Mouse (Mus musculus) adrenal gland, postnatal 10 days (tissue): ENCODE data around the gene 1600002K03Rik. TPM values are rescaled to one million over a fixed set of nuclear protein-coding genes. Genes with fewer than 3 reads are reported as not detected.
A peak's percentile ranks its signal among the peaks of the same experiment; 100 is the strongest.
"Not testable (repeated sequence)": the region's sequence is repeated elsewhere in the genome, so short reads cannot be mapped to it uniquely, and the experiment has no call there.

Experiments
- DNase-seq: peaks from one replicate; pipeline ENCODE4 v3.0.0; 2021; ENCODE audit warnings: mixed read lengths
- total RNA-seq, 2 experiments: library from RNA; stranded (reverse); gene quantifications; 2 replicates each; pipeline ENCODE4 v1.2.3; 2021

Gene 1600002K03Rik
- total RNA-seq, 2 experiments from 2014 or later, result 6.4 to 7.7 TPM

DNA sequence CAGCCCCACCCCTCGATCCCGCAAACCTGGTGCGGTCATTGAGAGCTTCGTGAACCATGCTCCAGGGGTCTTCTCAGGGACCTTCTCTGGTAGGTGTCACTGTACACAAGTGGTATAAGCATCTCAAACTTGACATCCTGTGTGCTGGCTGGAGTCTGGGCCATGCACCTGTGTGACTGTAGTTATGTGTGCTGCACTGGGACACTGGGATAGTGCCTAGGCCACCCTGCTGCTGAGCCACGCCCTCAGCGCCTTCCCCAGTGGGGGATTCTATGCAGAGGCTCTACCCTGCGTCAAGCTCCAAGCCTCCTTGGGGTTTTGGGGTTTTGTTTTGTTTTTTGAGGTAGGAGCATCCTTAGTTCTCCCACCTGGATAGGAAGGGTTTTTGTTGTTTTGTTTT lies 18.4 kb upstream of the 1600002K03Rik start:
- DNase-seq, result no peak

DNA sequence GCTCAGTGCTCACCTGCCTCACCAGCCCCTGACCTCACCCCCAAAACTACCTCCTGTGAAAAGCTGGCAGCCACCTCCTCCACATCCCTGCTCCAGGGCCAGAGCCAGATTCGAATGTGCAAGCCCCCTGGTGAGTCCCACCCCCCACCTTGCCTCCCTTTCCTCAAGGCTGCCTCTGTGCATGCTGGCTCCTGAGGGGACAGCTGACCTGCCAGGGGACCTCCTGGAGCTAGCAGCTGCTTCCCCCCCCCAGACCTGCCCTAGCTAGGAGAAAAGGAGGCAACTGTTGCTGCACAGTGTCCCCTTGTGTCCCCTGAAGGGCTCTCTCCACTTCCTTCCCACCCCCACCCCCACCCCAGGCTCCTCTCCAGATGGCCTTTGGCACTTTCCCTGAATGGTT lies 17.5 kb upstream of the 1600002K03Rik start:
- DNase-seq, result no peak

DNA sequence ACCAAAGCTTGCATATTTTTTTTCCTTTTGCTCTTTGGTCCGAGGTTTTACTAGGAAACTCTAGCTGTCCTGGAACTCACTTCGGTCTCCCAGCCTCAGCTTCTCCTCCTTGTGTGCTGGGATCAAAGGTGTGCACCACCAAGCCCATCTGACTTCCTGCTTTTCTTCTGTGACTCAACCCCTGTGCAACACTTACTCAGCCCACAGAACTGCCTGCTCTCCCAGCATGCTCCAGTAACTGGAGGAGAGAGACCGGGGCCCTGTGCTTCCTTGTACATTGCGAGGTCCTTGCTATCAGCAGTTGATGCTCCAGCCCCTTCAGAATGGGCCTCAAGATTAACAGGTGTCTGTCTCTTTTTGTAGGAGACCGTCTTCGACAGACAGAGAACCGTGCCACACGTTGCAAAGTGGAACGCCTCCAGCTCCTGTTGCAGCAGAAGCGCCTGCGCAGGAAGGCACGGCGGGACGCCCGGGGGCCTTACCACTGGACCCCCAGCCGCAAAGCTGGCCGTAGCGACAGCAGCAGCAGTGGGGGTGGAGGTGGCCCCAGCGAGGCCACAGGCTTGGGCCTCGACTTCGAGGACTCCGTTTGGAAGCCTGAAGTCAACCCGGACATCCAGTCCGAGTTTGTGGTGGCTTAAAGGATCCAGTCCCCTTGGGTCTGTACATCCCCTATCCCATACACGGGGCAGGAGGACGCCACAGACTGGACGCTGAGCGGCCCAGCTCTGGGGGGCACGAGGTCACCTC lies 16.6 kb upstream of the 1600002K03Rik start:
- DNase-seq, result no peak

DNA sequence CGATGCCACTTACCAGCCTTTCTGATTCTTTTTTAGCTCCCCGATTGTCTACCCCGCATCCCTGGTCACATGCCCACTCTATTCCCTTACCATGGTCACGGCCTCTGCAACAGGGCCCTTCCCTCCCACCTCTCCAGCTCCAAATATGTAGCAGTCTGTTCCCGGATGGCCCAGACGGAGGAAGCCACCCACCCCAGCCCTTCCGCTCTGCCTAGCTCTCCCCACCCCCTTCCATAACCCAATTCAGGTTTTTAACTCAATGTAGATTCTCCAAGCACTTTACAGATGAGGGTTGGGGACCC lies 16.0 kb upstream of the 1600002K03Rik start:
- peak; percentile 48 for DNase-seq

DNA sequence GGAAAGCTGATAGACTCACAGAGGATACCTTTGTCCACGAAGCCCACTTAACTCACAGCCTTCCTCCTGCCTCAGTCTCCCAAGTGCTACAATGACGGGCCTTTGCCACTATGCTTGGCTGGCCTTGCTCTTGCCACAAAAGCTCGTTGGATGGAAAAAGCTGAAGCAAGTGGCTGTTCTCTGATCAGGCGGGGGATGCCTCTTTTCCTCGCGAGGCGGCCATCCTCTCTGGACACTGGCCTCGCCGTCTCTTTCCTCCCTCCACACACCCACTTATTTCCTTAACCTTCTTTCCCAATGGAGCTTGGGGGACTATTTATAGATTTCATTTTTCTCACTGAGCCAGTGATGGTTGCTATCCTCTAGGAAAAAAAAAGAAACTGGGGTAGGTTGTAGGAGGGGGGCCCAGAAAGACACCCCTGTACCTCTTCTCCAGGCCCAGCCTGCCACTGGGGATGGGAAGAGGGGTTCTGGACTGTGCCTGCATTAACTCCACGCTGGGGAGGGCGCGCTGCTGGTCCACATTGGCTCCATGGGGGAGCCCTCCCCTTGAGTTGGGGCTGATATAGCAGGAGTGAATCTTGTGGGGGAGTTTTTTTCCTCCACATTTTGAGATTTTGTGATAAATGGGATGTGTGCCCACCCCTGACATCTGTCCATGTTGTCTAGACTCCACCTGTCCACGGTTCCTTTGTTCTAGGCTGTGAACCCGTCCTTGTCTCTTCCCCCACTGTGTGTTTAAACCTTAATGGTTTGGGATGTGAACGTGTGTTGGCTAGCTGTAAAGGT lies 15.4 kb upstream of the 1600002K03Rik start:
- no peak for DNase-seq

DNA sequence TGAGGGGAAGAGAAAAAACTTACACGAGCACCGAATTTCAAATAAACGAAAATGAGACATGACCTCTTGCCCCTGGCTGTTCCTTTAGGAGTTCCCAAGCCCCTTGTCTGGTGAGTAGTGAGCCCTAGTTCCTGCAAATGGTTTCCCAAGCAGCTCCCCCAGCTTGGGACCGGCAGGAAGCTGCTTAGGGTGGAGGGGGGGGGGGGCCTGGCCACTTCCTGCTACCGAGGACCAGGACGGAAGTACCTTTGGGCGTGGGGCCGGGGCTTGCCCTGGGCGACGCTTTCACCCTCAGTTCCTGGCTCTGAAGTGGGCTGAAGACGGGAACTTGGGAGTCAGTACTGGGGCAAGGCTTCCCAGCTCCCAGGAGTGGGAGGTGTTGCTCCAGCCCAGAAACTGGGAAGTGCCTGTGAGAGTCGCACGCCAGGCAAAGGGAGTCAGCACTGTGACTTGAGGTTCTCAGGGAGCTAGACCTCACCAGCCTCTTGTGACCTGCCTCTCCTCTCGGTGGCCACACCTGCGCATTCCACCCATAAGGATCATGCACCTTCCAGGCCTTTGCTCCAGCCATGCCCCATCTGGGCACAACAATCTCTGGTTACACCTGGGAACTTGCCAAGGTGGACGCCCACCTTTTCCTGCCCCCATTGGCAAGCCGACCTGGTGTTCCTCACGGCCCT lies 14.3 kb upstream of the 1600002K03Rik start:
- DNase-seq, result peak; percentile 76

DNA sequence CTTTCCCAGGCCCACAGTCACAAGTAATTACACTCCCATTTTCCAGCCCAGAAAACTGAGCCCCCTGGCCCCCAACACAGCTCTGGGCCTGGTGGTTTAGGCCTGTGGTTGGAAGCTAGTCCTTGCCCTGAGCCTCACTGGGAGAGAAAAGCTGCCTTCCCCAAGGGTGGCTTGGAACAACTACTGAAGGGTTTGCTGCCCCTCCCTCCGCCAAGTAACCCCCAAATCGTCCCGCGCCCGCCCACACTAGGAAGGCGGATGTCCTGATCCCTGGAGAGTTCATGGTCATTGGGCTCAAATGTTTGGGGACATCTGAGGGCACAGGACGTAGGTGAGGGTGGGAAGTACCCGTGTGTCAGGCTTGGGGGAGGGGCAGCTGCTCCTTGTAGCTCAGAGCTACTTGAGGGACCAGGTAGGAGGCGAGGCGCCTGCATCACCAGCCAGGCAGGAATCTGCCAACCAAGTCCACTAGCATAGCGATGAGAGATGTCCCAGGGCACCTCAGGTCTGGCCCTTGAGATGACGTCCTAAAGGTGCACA lies 13.7 kb upstream of the 1600002K03Rik start:
- peak; percentile 68 for DNase-seq

DNA sequence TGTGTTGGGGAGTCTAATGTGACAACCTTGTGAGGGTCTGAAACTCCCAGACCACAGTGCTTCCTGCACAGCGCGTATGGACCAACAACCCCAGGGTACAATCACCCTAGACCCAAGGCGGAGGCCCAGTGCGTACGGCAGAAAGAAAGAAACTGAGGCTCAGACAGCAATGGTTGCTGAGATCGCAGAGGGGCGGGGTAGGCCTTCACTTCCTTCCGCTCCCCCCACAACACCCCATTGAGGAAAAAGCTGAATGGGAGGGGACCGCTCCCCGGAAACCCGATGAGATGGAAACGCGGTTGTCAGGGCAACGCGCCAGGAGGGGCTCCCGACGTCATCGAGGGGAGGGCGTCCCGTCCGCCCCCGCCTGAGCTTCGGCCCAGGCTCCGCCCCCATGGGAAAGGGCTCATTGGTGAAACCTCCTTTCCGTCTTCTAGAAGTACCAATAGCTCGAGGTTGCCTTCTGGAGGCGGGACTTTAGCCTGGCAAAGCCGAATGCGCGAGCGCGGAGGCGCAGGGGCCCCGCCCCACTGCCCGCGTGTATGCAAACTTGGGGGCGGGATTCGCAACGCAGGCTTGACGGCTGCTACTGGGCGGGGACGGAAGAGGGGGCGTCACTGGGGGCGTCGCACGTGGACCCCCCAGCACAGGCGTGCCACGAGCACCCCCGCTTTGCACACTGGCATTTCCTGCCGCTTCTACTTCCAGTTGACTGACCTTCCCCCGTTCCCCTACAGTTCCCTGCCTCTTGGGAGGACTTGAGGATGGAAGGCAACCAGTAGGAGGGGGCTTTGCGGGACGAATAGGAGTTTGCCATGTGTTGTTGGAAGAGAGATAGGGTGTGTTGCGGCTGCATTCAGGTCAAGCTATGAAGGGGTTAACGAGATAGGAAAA lies 12.9 kb upstream of the 1600002K03Rik start:
- DNase-seq, result peak; percentile 99

DNA sequence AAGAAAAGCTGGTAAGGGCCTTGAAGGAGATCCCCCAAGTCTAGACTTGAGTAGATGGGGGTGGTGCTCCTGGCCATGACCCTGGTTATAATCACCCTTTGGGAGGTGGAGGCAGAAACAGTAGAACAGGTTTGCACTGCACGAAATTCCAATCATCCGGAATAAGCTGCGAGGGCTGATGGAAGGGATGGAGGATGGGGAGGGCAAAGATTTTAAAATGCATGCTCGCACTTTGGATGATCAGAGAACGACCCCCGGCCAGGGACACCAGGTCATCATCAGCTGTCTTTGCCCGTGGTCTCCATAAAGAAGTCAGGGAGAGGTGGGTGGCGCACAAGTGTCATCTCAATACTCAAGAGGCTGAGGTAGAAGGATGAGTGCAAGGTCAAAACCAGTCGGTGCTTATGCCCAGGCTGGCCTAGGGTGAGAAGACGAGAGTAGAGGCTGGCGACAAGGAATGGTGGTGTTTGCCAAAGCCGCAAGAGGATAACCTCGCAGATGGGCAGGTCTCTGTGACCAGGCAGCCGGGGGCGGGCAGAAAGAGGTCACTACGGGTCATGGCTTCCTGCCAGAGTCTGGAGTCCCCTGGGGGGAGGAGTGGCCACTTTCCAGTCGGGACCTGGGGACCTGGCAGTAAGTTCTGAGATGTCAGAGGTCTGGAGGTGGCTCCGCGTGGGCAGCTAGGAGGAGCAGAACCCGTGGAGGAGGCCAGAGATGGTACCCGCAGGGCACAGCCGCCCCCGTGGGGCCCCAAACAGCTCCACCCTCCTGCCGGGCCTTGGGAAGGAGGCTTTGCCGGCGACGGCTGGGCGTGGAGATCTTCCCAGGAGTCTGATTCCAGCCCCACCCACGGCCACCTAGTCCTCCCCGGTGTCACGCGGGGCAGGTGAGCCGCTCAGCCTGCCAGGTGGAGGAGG lies 12.0 kb upstream of the 1600002K03Rik start:
- DNase-seq, result peak; percentile 96

DNA sequence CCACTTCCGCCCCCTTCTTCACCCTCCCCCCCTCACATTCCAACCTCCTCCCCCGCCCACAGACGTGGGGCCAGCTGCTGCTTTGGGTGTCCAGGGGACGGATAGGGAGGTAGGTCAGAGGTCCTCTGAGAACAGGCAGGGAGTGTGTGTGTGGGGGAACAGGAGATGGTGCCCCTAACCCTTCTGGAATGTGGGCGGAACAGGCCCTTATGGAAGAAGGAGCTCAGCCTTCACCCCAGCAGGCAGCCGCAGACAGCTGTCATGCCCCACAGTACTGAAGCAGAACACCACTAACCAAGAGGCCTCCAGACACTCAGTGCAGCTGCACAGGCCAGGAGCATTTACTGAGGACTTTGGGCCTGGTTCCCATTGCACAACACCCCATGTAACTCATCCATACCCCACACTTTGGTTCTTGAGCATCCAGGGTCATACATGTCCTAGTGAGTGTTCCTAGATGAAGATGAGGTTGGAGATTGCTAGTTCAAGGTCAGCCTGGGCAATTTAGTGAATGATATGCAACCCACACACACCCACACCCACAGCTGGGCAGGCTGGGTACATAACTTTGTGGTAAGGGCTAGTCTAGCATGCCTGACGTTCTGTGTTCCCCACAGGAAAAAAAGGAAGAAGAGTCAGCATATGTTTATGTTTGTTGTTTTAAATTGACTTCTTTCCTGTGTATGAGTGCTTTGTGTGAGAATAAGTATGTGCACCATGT lies 11.1 kb upstream of the 1600002K03Rik start:
- DNase-seq, result peak; percentile 46

DNA sequence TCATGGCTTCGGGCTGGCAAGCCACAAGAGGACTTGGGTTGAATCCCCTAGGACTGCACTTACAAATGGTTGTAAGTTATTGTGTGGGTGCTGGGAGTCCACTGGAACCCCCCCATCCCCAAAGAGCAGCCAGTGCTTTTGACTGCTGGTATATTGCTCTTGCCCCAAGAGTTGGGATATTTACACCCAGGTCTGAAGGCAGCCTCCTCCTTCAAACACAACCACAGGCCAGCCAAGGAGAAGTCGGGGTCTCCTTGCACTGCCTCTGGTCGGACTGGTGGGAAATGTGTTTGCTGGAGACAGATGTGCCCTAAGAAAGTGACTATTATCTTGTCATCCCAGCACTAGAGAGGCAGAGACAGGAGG lies 10.5 kb upstream of the 1600002K03Rik start:
- DNase-seq, result no peak

DNA sequence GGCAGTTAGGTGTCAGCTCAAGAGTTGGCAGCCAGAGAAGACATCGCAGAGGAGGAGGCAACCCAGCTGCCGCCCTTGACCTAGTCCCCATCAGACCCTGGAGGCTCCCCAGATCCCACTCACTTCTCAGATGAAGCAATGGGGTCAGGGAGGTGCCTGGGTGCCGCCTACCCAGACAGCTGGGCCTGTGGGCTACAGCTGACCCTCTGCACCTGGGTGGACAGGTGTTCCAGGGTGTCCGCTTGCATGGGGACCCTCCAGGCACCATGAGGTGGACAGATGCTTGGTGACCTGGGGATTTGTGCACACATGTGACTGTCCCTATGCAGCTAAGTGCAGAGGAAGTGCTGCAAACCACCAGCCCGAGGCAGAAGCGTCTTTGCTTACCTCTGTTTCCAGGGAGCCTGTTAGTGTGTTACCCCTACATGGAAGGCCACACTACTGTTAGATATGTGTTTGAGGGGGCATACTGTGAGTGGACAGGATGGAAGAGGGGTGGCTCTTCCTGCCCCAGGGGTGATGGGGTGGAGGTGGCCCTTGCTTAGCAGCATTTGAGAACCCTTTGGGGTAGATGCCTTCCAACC lies 9.9 kb upstream of the 1600002K03Rik start:
- no peak for DNase-seq

DNA sequence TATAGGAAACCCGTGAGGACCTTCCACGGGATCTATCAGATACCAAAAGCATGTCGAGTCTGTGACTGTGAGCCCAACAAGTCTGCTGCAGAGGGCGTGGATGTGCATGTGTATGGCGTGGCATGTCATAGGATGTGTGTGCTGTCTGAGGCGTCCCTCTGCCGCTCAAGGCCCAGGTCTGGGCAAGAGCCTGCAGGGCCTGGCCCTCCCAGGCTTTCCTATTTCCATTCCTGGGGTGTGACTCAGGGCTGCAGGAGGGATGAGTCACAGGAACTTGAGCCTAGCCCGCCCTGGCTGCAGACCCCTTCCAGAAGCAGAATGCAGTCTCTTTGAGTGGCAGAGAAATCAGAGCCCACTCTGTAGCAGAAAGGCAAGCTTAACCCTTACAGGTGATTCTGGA lies 9.0 kb upstream of the 1600002K03Rik start:
- DNase-seq, result peak; percentile 73

DNA sequence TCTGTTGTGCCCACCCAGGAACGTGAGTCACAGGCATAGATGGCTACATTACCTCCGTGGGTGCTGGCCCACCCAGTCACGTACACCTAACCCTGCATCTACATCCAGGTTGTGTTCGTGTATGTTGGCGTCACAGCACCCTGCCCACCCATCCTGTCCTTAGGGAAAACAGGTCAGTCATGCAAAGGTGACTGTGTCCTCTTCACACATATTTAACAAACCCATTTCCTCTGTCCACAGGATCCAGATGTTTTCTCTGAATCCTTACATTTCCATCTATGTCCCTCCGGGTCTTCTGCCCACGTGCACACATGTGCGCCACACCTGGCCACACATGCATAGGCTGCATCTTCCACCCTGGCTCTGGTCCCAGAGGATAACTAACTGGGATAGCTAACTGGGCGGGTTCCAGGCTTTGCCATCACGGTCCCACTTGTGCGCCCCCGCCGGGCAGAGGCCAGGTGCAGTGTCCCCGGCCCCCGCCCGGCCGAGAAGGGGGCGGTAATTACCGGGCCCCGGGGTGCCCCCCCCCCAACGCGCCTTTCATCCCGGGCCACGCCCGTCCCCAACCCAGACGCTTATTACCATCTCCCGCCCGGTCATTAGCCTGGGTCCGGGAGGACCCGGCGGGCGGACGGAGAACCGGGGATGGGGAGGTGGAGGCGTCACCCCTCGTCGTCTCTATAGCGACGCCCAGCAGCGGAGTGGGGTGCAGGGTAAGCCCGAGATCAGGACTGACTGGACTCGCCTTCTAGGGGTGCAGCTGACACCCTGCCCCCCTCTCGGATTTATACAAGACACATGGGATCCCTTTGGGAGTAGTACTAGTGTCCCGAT lies 8.4 kb upstream of the 1600002K03Rik start:
- peak; percentile 55 for DNase-seq

DNA sequence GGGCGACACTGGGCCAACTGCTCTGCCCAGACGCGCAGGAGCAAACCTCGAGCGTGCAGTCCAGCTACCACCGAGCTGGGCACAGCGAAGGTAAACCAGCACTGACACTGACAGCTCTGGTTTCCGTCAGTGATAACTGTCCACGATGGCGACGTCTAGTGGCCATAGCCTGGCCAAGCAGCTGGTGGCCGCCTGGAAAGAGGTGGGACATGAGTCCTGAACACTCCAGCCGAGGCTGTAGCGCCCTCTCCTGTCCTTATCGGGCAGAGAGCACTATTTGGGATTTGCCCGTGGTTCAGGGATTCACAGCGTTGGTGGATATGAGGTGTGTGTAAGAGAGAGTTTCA lies 7.8 kb upstream of the 1600002K03Rik start:
- DNase-seq, result peak; percentile 97

DNA sequence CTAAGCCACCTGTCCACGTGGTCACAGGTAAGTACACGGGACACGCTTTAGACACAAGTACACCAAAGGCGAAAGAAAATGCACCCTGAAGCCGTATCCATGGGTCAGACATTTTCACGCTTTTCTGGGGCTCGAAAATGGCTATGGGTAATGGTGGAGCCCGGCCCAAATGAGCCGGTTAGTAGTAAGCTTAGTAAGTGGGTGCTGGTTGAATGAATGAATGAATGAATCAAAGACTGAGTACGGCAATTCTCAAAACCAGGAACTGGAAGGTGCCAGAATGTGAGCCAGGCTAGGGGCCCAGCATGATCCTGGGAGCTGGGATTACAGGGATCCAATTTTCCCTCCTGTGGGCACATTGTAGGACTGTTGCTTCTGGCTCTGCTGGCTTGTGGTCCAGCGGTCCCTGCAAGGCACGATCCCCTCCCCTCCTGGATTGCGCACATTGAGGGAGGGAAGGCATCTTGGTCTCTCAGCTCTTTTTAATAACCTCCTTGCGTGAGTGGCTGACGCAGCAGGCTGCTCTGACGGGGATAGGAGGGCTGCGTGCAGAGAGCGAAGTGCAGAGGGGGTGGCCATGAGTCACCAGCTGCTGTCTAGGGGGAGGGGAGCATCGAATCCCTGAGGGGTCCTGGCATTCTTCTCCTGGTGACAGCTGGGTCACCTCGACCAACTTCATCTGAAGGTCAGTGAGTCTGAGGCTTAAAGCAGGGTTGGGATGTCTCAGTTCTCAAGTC lies 7.2 kb upstream of the 1600002K03Rik start, which contains the start of gene Cirbp:
Gene Cirbp (plus strand): TSS at position 594 of the 737 bp plus-strand sequence.
- peak; percentile 70 for DNase-seq

DNA sequence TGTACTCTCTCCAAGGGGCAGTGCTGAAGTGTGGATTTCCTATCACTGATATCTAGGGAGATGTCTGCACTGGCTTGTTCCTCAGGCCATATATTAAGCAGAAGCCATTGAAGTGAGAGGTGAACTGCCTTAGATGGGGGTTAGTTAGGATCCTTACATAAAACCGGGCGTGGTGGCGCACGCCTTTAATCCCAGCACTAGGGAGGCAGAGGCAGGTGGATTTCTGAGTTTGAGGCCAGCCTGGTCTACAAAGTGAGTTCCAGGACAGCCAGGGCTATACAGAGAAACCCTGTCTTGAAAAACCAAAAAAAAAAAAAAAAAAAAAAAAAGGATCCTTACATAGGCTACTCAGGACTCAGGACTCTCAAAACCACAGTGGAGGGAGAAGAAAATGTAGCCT lies 6.6 kb upstream of the 1600002K03Rik start:
- DNase-seq, result not testable (repeated sequence)

DNA sequence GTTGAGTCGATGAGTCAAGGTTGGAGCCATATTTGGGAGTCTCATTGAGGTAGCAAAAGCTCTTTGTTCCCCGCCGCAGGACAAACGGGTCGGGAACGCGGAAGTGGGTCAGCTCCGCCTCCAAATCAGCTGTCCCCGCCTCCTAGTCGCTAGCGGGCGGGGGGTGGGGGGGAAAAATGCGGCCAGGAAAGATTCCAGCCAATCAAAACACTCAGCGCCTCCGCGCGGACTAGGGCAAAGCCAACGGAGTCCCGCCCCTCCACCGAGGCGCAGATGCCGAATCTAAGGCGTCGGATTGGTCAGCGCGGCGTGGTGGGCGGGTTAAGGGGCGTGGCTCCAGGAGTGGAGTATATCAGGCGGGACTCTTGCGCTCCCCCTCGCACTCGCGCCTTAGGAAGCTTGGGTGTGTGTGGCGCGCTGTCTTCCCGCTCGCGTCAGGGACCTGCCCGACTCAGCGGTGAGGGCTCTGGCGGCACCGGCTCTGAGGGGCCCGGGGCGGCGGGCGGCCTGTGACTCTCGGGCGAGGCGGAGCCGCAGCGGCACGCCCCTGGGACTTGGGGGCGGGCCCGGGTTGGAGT lies 5.2 kb upstream of the 1600002K03Rik start:
- peak; percentile 98 for DNase-seq
